Mouse (Mus musculus) layer of hippocampus, adult 11-12 months (tissue): ENCODE measurements around the gene Pnkd.
A peak's percentile ranks its signal among the peaks of the same experiment; 100 is the strongest.
"Not testable (repeated sequence)": the region's sequence is repeated elsewhere in the genome, so short reads cannot be mapped to it uniquely, and the experiment has no call there.

Experiments
- DNase-seq: peaks from one replicate; pipeline ENCODE4 v3.0.0; 2022; ENCODE audit warnings: low spot score

Gene Pnkd

GRCm38 (mm10) chr1:74278988-74279387 is 5.7 kb upstream of the Pnkd start:
- DNase-seq: no peak

- DNase-seq: no peak
Observed at GRCm38 (mm10) chr1:74280591-74281325, 4.0 kb upstream of the Pnkd start.

- DNase-seq: no peak
Observed at GRCm38 (mm10) chr1:74281372-74281771, 3.4 kb upstream of the Pnkd start.

- no peak for DNase-seq
Observed at GRCm38 (mm10) chr1:74281886-74282285, 2.8 kb upstream of the Pnkd start.

GRCm38 (mm10) chr1:74282896-74283625 is 1.7 kb upstream of the Pnkd start:
- no peak for DNase-seq

- peak; percentile 59 for DNase-seq
Observed at GRCm38 (mm10) chr1:74283686-74284463, 855 bp upstream of the Pnkd start.

- DNase-seq: no peak
Observed at GRCm38 (mm10) chr1:74285212-74286010, 681 bp downstream of the Pnkd start.

- DNase-seq: not testable (repeated sequence)
Observed at GRCm38 (mm10) chr1:74286869-74287607, 2.3 kb downstream of the Pnkd start.

GRCm38 (mm10) chr1:74288327-74288726 is 3.6 kb downstream of the Pnkd start:
- no peak for DNase-seq

GRCm38 (mm10) chr1:74289248-74289647 is 4.5 kb downstream of the Pnkd start:
- no peak for DNase-seq

GRCm38 (mm10) chr1:74289740-74290139 is 5.0 kb downstream of the Pnkd start:
- no peak for DNase-seq

GRCm38 (mm10) chr1:74290141-74290540 is 5.4 kb downstream of the Pnkd start:
- DNase-seq: no peak

- DNase-seq: no peak
Observed at GRCm38 (mm10) chr1:74292331-74293020, 7.7 kb downstream of the Pnkd start.

- no peak for DNase-seq
Observed at GRCm38 (mm10) chr1:74293306-74293960, 8.7 kb downstream of the Pnkd start.

GRCm38 (mm10) chr1:74294090-74294643 is 9.4 kb downstream of the Pnkd start:
- no peak for DNase-seq

GRCm38 (mm10) chr1:74294733-74295455 is 10.2 kb downstream of the Pnkd start:
- no peak for DNase-seq

- DNase-seq: peak; percentile 92
Observed at GRCm38 (mm10) chr1:74295456-74296171, 10.9 kb downstream of the Pnkd start.

- DNase-seq: no peak
Observed at GRCm38 (mm10) chr1:74296477-74296876, 11.7 kb downstream of the Pnkd start.
